Mouse (Mus musculus): ENCODE results near the gene Pmpcb.

The Pmpcb gene

GRCm38 (mm10) chr5:21732177-21732911, 4.6 kb upstream of the Pmpcb start:
- no peak for DNase-seq (ENCODE audit: low read depth, low spot score)

- DNase-seq (ENCODE audit: low read depth, low spot score): no peak
Measured at GRCm38 (mm10) chr5:21732930-21733329, 4.0 kb upstream of the Pmpcb start.

GRCm38 (mm10) chr5:21735100-21735499, 1.8 kb upstream of the Pmpcb start:
- DNase-seq (ENCODE audit: low read depth, low spot score): no peak

- DNase-seq (ENCODE audit: low read depth, low spot score): peak; percentile 71
Measured at GRCm38 (mm10) chr5:21735584-21735983, 1.4 kb upstream of the Pmpcb start.

- no peak for DNase-seq (ENCODE audit: low read depth, low spot score)
Measured at GRCm38 (mm10) chr5:21736046-21736445, 895 bp upstream of the Pmpcb start.

GRCm38 (mm10) chr5:21737620-21738019, 679 bp downstream of the Pmpcb start:
- DNase-seq (ENCODE audit: low read depth, low spot score): no peak

GRCm38 (mm10) chr5:21739120-21739519, 2.2 kb downstream of the Pmpcb start:
- DNase-seq (ENCODE audit: low read depth, low spot score): no peak

GRCm38 (mm10) chr5:21739881-21740280, 2.9 kb downstream of the Pmpcb start:
- no peak for DNase-seq (ENCODE audit: low read depth, low spot score)

- DNase-seq (ENCODE audit: low read depth, low spot score): no peak
Measured at GRCm38 (mm10) chr5:21743606-21744005, 6.7 kb downstream of the Pmpcb start.

- no peak for DNase-seq (ENCODE audit: low read depth, low spot score)
Measured at GRCm38 (mm10) chr5:21744651-21745050, 7.7 kb downstream of the Pmpcb start.

GRCm38 (mm10) chr5:21745966-21746365, 9.0 kb downstream of the Pmpcb start:
- DNase-seq (ENCODE audit: low read depth, low spot score): no peak

- no peak for DNase-seq (ENCODE audit: low read depth, low spot score)
Measured at GRCm38 (mm10) chr5:21768506-21768905, 31.6 kb downstream of the Pmpcb start.

- no peak for DNase-seq (ENCODE audit: low read depth, low spot score)
Measured at GRCm38 (mm10) chr5:21769841-21770240, 32.9 kb downstream of the Pmpcb start.

GRCm38 (mm10) chr5:21776491-21776890, 39.5 kb downstream of the Pmpcb start:
- DNase-seq (ENCODE audit: low read depth, low spot score): no peak

GRCm38 (mm10) chr5:21784161-21785052, 47.5 kb downstream of the Pmpcb start:
- DNase-seq (ENCODE audit: low read depth, low spot score): no peak

- peak; percentile 81 for DNase-seq (ENCODE audit: low read depth, low spot score)
Measured at GRCm38 (mm10) chr5:21785053-21785452, 48.1 kb downstream of the Pmpcb start, which contains the start of the genes Dnajc2 and Psmc2. TSS of gene Dnajc2 (minus strand) at chr5:21785251. TSS of gene Psmc2 (plus strand) at chr5:21785283.

GRCm38 (mm10) chr5:21785776-21786175, 48.8 kb downstream of the Pmpcb start:
- DNase-seq (ENCODE audit: low read depth, low spot score): no peak

GRCm38 (mm10) chr5:21786258-21787185, 49.6 kb downstream of the Pmpcb start:
- peak; percentile 80 for DNase-seq (ENCODE audit: low read depth, low spot score)

- no peak for DNase-seq (ENCODE audit: low read depth, low spot score)
Measured at GRCm38 (mm10) chr5:21787186-21788105, 50.5 kb downstream of the Pmpcb start.

- DNase-seq (ENCODE audit: low read depth, low spot score): no peak
Measured at GRCm38 (mm10) chr5:21789061-21789460, 52.1 kb downstream of the Pmpcb start.
